Mouse (Mus musculus): ENCODE results near the gene Cacna2d3.

GRCm38 (mm10) chr14:29556152-29556551 is 165.5 kb downstream of the Cacna2d3 start:
- TF ChIP-seq CTCF (IDR thresholded peaks at IDR 0.05; ENCODE audit: insufficient read depth, low read depth, low read length) = no peak
- no peak for TF ChIP-seq POLR2A (IDR thresholded peaks at IDR 0.05; ENCODE audit: insufficient read depth, low read depth, low read length)

Measured in olfactory bulb, adult 2 months (tissue).